Mouse (Mus musculus): ENCODE results near the gene Ergic2.
"Not testable (repeated sequence)": the region's sequence is repeated elsewhere in the genome, so short reads cannot be mapped to it uniquely, and the experiment has no call there.

Ergic2 gene

GRCm38 (mm10) chr6:148211391-148211876 lies 740 bp downstream of the Ergic2 start:
- peak; percentile 43 for DNase-seq (ENCODE audit: low spot score)

- no peak for DNase-seq (ENCODE audit: low spot score)
Observed at GRCm38 (mm10) chr6:148207522-148207921, 4.7 kb downstream of the Ergic2 start.

GRCm38 (mm10) chr6:148205134-148205533 lies 7.0 kb downstream of the Ergic2 start:
- DNase-seq (ENCODE audit: low spot score), result no peak

- DNase-seq (ENCODE audit: low spot score), result no peak
Observed at GRCm38 (mm10) chr6:148199729-148200128, 12.4 kb downstream of the Ergic2 start.

GRCm38 (mm10) chr6:148199177-148199576 lies 13.0 kb downstream of the Ergic2 start:
- no peak for DNase-seq (ENCODE audit: low spot score)

- no peak for DNase-seq (ENCODE audit: low spot score)
Observed at GRCm38 (mm10) chr6:148193972-148194701, 18.0 kb downstream of the Ergic2 start.

GRCm38 (mm10) chr6:148185694-148186093 lies 26.5 kb downstream of the Ergic2 start:
- DNase-seq (ENCODE audit: low spot score), result no peak

- DNase-seq (ENCODE audit: low spot score), result no peak
Observed at GRCm38 (mm10) chr6:148172904-148173303, 39.3 kb downstream of the Ergic2 start.

- DNase-seq (ENCODE audit: low spot score), result not testable (repeated sequence)
Observed at GRCm38 (mm10) chr6:148152305-148152704, 59.9 kb downstream of the Ergic2 start.

- DNase-seq (ENCODE audit: low spot score), result no peak
Observed at GRCm38 (mm10) chr6:148142421-148142820, 69.8 kb downstream of the Ergic2 start.

- DNase-seq (ENCODE audit: low spot score), result no peak
Observed at GRCm38 (mm10) chr6:148141874-148142273, 70.3 kb downstream of the Ergic2 start.

GRCm38 (mm10) chr6:148139288-148139995 lies 72.7 kb downstream of the Ergic2 start:
- DNase-seq (ENCODE audit: low spot score), result no peak

GRCm38 (mm10) chr6:148135769-148136382 lies 76.3 kb downstream of the Ergic2 start:
- peak; percentile 91 for DNase-seq (ENCODE audit: low spot score)

- no peak for DNase-seq (ENCODE audit: low spot score)
Observed at GRCm38 (mm10) chr6:148133536-148133935, 78.6 kb downstream of the Ergic2 start.

GRCm38 (mm10) chr6:148132314-148132713 lies 79.9 kb downstream of the Ergic2 start:
- DNase-seq (ENCODE audit: low spot score), result no peak
